Mouse (Mus musculus) MEL (cell line): ENCODE results near the gene A930009A15Rik.

ENCODE experiments used
- CTCF ChIP-seq, 3 experiments: IDR thresholded peaks in 2 of 3; conservative IDR thresholded peaks in 1 of 3; 2 replicates each; pipeline ENCODE4 v1.5.1; 2011 to 2012; ENCODE audit warnings: low read length in 3 of 3, low read depth in 2 of 3, mild to moderate bottlenecking in 2 of 3, improper control_type of control experiment in 1 of 3, inconsistent platforms in 1 of 3, mixed read lengths in 1 of 3, moderate library complexity in 1 of 3; ENCODE audit not compliant: control insufficient read depth in 1 of 3, insufficient read depth in 1 of 3, poor library complexity in 1 of 3, severe bottlenecking in 1 of 3
- EP300 ChIP-seq, 2 experiments: IDR thresholded peaks; 2 replicates each; pipeline ENCODE4 v1.6.1; 2011; ENCODE audit warnings: improper control_type of control experiment in 2 of 2, low read length in 2 of 2, low read depth in 1 of 2, mild to moderate bottlenecking in 1 of 2
- MAFK ChIP-seq: IDR thresholded peaks from 2 replicates; pipeline ENCODE4 v1.6.1; 2011; ENCODE audit warnings: low read depth, mild to moderate bottlenecking, low read length, improper control_type of control experiment, borderline replicate concordance
- MAX ChIP-seq: IDR thresholded peaks from 2 replicates; pipeline ENCODE4 v1.6.1; 2011; ENCODE audit warnings: low read length, improper control_type of control experiment
- NRF1 ChIP-seq: IDR thresholded peaks from 2 replicates; pipeline ENCODE4 v1.6.1; 2014; ENCODE audit warnings: low read depth, mild to moderate bottlenecking, inconsistent platforms, low read length, improper control_type of control experiment, moderate library complexity; ENCODE audit not compliant: poor library complexity, insufficient read depth, severe bottlenecking
- POLR2A ChIP-seq, 2 experiments: IDR thresholded peaks; 2 replicates each; pipeline ENCODE4 v1.6.1; 2011 to 2012; ENCODE audit warnings: low read length in 2 of 2, mild to moderate bottlenecking in 2 of 2, control low read depth in 1 of 2, improper control_type of control experiment in 1 of 2, low read depth in 1 of 2, moderate library complexity in 1 of 2; ENCODE audit not compliant: control insufficient read depth in 1 of 2, insufficient read depth in 1 of 2, poor library complexity in 1 of 2
- SIN3A ChIP-seq: IDR thresholded peaks from 2 replicates; pipeline ENCODE4 v1.6.1; 2012; ENCODE audit warnings: low read length, improper control_type of control experiment, inconsistent platforms
- TCF12 ChIP-seq: IDR thresholded peaks from 2 replicates; pipeline ENCODE4 v1.6.1; 2014; ENCODE audit warnings: low read depth, mild to moderate bottlenecking, inconsistent platforms, low read length, improper control_type of control experiment, moderate library complexity
- UBTF ChIP-seq: IDR thresholded peaks from 2 replicates; pipeline ENCODE4 v1.6.1; 2012; ENCODE audit warnings: low read depth, mild to moderate bottlenecking, inconsistent platforms, low read length, improper control_type of control experiment, moderate library complexity, borderline replicate concordance; ENCODE audit not compliant: insufficient read depth
- ZMIZ1 ChIP-seq: IDR thresholded peaks from 2 replicates; pipeline ENCODE4 v1.6.1; 2012; ENCODE audit warnings: low read depth, mild to moderate bottlenecking, inconsistent platforms, low read length, improper control_type of control experiment, moderate library complexity

GRCm38 (mm10) chr10:115520200-115521080 lies 49.3 kb upstream of the A930009A15Rik start:
- TF ChIP-seq CTCF (IDR thresholded peaks at IDR 0.05 in 2 of 3, conservative IDR thresholded peaks at IDR 0.05 in 1 of 3; ENCODE audit: control insufficient read depth in 1 of 3, insufficient read depth in 1 of 3, low read depth in 2 of 3, low read length in 3 of 3, poor library complexity in 1 of 3, severe bottlenecking in 1 of 3) = no peak
- no peak for TF ChIP-seq MAFK
- TF ChIP-seq POLR2A (IDR thresholded peaks at IDR 0.05; ENCODE audit: control insufficient read depth in 1 of 2, insufficient read depth in 1 of 2, low read depth in 1 of 2, low read length in 2 of 2, poor library complexity in 1 of 2) = no peak
- TF ChIP-seq EP300 (IDR thresholded peaks at IDR 0.05; ENCODE audit: low read depth in 1 of 2, low read length in 2 of 2) = no peak
- TF ChIP-seq MAX = no peak
- no peak for TF ChIP-seq UBTF
- no peak for TF ChIP-seq NRF1
- no peak for TF ChIP-seq TCF12
- TF ChIP-seq ZMIZ1 = no peak
- TF ChIP-seq SIN3A = no peak
